In the genomic region with DNA sequence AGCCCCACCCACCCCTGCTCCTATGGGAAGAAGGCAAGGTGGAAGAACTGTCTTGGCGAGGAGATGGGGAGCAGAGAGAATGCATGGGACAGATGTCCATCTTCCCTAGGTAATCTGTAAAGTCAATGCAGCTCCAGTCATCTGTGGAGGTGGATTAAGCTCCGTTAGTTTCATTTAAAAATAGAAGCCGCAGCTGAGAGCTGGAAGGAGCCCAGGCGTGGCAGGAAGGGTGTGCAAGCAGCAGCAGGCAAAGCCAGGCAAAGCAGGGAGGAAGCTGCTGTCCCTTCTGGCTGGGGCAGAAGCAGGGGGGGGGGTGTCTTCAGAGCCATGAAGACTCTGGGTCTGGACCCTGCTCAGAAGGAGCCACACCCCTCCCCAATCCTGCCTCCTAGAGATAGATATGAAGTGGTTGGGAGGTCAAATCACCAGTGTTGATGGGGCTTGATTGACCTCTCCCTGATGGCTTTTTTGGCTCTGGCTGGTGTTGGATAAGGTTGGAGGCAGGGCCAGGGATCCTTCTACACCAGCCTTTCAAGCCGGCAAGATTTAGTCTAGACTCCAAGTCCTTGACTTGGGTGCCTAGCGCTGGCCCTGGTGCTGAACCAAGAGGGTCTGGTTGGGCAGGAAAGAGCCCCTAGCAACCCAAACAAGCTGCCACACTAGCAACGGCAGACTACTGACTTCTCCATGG, we compare ENCODE assay signal across 12 mouse cellular contexts. TPM values are rescaled to one million over a fixed set of nuclear protein-coding genes. Genes with fewer than 3 reads are reported as not detected.
DNase-seq lines count a peak whose midpoint lies in the region; ATAC-seq and TF ChIP-seq lines count a peak whose summit lies in the region.
"Had no signal": no experiment of that assay in that cellular context is flagged by ENCODE, and none has a peak within 500 bp of the region (broad histone marks: within the 10 kb centered on the region; RNA-seq: fewer than 3 reads in every experiment).

No protein-coding gene starts in this region.

- H3K36me3 ChIP-seq in liver, embryonic 12.5 days: no peaks in the 10 kb centered on the region
- no peaks in the 10 kb centered on the region for H3K36me3 ChIP-seq in liver, embryonic 11.5 days (ENCODE audit: control insufficient read depth, insufficient read depth, low read length)
- no peaks in the 10 kb centered on the region for H3K36me3 ChIP-seq in heart, adult 2 months (ENCODE audit: control insufficient read depth, insufficient read depth, low read length)
- H3K36me3 ChIP-seq: midbrain, embryonic 12.5 days had no signal

- WGBS in liver, embryonic 12.5 days (ENCODE audit: insufficient replicate concordance): 47% methylated on average over 7 of the region's 7 CpGs
- WGBS in liver, embryonic 11.5 days: 54% methylated on average over 7 of the region's 7 CpGs
- 22% methylated on average over 7 of the region's 7 CpGs for WGBS in heart, adult 2 months

- ATAC-seq in cerebellum, adult (ENCODE audit: insufficient number of reproducible peaks, low FRiP score, low TSS enrichment): no peak
- ATAC-seq in liver, embryonic 12.5 days: no peak
- no peak for ATAC-seq in liver, embryonic 11.5 days (replicated peaks; ENCODE audit: low FRiP score)
- ATAC-seq: forebrain, embryonic 14.5 days had no signal

- H3K9ac ChIP-seq in liver, embryonic 12.5 days: no peak overlapping the region
- no peak overlapping the region for H3K9ac ChIP-seq in liver, embryonic 11.5 days (ENCODE audit: low read depth, low read length)
- no peak overlapping the region for H3K9ac ChIP-seq in heart, adult 2 months (ENCODE audit: low read depth, low read length)
- H3K9ac ChIP-seq: midbrain, embryonic 12.5 days had no signal

- no peak overlapping the region for H3K4me3 ChIP-seq in liver, embryonic 12.5 days
- H3K4me3 ChIP-seq in liver, embryonic 11.5 days (ENCODE audit: low read depth, low read length): no peak overlapping the region
- H3K4me3 ChIP-seq in heart, adult 2 months: no peak overlapping the region
- H3K4me3 ChIP-seq: midbrain, embryonic 12.5 days had no signal

- no peak overlapping the region for H3K4me2 ChIP-seq in liver, embryonic 12.5 days
- H3K4me2 ChIP-seq in liver, embryonic 11.5 days: no peak overlapping the region
- H3K4me2 ChIP-seq: midbrain, embryonic 12.5 days had no signal

- H3K79me2 ChIP-seq in heart, adult 2 months (replicated peaks; ENCODE audit: control insufficient read depth, insufficient read depth, low read length): no peaks in the 10 kb centered on the region

- no peaks in the 10 kb centered on the region for H3K9me3 ChIP-seq in liver, embryonic 12.5 days (replicated peaks)
- H3K9me3 ChIP-seq in liver, embryonic 11.5 days (ENCODE audit: control insufficient read depth, low read length): no peaks in the 10 kb centered on the region
- H3K9me3 ChIP-seq: midbrain, embryonic 12.5 days had no signal

- intact Hi-C loops in heart, adult 2 months (cut with DNase I): no loop called here

- no peak for TF ChIP-seq CTCF in heart, adult 2 months (IDR thresholded peaks at IDR 0.05)

- peaks cover 31% of the 10 kb centered on the region for H3K4me1 ChIP-seq in liver, embryonic 12.5 days
- peaks cover 16% of the 10 kb centered on the region for H3K4me1 ChIP-seq in liver, embryonic 11.5 days (replicated peaks; ENCODE audit: control insufficient read depth, insufficient read depth, low read length)
- peaks cover 13% of the 10 kb centered on the region for H3K4me1 ChIP-seq in heart, adult 2 months (ENCODE audit: control insufficient read depth, insufficient read depth, low read length)

- peak; percentile 36 to 38 for DNase-seq in cerebellum, postnatal 10 days
- DNase-seq in liver: peak; percentile 25
- DNase-seq in c-Kit-positive CD71-positive TER-119-positive erythroid progenitor cells, embryonic 14.5 days (ENCODE audit: low spot score): peak; percentile 77
- peak; percentile 64 for DNase-seq in liver, embryonic 11.5 days (ENCODE audit: low spot score)
- no peak for DNase-seq in heart, adult 2 months
- no peak for DNase-seq in cerebellum, adult 9-11 months
- DNase-seq: adrenal gland, adult 2 months; kidney, adult 8-10 months had no signal

- TF ChIP-seq POLR2A in heart, adult 2 months (IDR thresholded peaks at IDR 0.05; ENCODE audit: insufficient read depth, low read depth, low read length): no peak

- TF ChIP-seq EP300 in heart, adult 2 months (IDR thresholded peaks at IDR 0.05; ENCODE audit: insufficient read depth, low read depth, low read length): no peak

- peaks cover 32% of the 10 kb centered on the region for H3K27me3 ChIP-seq in liver, embryonic 12.5 days (replicated peaks)
- H3K27me3 ChIP-seq in liver, embryonic 11.5 days (replicated peaks; ENCODE audit: control insufficient read depth, insufficient read depth, low read length): no peaks in the 10 kb centered on the region
- H3K27me3 ChIP-seq in heart, adult 2 months (ENCODE audit: control insufficient read depth, insufficient read depth, low read length): no peaks in the 10 kb centered on the region
- H3K27me3 ChIP-seq: midbrain, embryonic 12.5 days had no signal

- no peak overlapping the region for H3K27ac ChIP-seq in liver, embryonic 12.5 days
- H3K27ac ChIP-seq in liver, embryonic 11.5 days (ENCODE audit: low read depth, low read length): no peak overlapping the region
- H3K27ac ChIP-seq in heart, adult 2 months: no peak overlapping the region
- H3K27ac ChIP-seq: midbrain, embryonic 12.5 days had no signal

RNA-seq across cellular contexts. Expression of a gene that starts 9.8 kb away (rescaled TPM):
- 0.36 TPM in 1 of 2 replicates, not detected in the other for polyA plus RNA-seq in liver, embryonic 12.5 days (2016; fragmentation: Nextera tagmentation; extraction: Ambion mirVana)
- 0.62 and 1.3 TPM in 2 replicates for polyA plus RNA-seq in liver, embryonic 11.5 days (2014; fragmentation: Nextera tagmentation; extraction: Ambion mirVana)
- not detected for total RNA-seq in heart, adult 2 months (2021)
- 0.62 TPM in 1 of 2 replicates, not detected in the other for polyA plus RNA-seq in heart, adult 2 months (2012; rRNA removed)
- polyA plus RNA-seq: adrenal gland, adult 2 months; midbrain, embryonic 12.5 days had no signal

RNA-seq across cellular contexts. Expression of a gene that starts 28.6 kb away (rescaled TPM):
- polyA plus RNA-seq in liver, embryonic 12.5 days (2016; fragmentation: Nextera tagmentation; extraction: Ambion mirVana): 0.45 and 0.49 TPM in 2 replicates
- 0.53 and 0.78 TPM in 2 replicates for polyA plus RNA-seq in liver, embryonic 11.5 days (2014; fragmentation: Nextera tagmentation; extraction: Ambion mirVana)
- 1 to 10 TPM; 5.1 to 5.4 TPM for total RNA-seq in heart, adult 2 months (2021)
- 11.3 and 12.0 TPM in 2 replicates for polyA plus RNA-seq in heart, adult 2 months (2012; rRNA removed)

RNA-seq across cellular contexts. Expression of a gene that starts 37.7 kb away (rescaled TPM):
- polyA plus RNA-seq in liver, embryonic 12.5 days (2016; fragmentation: Nextera tagmentation; extraction: Ambion mirVana): 55.1 and 57.2 TPM in 2 replicates
- 82.2 and 82.9 TPM in 2 replicates for polyA plus RNA-seq in liver, embryonic 11.5 days (2014; fragmentation: Nextera tagmentation; extraction: Ambion mirVana)
- 100 to 1,000 TPM; 545 to 681 TPM for total RNA-seq in heart, adult 2 months (2021)
- 823 and 843 TPM in 2 replicates for polyA plus RNA-seq in heart, adult 2 months (2012; rRNA removed)

RNA-seq across cellular contexts. Expression of a gene that starts 37.7 kb away (rescaled TPM):
- 80.9 and 83.4 TPM in 2 replicates for polyA plus RNA-seq in liver, embryonic 12.5 days (2016; fragmentation: Nextera tagmentation; extraction: Ambion mirVana)
- 94.8 and 99.5 TPM in 2 replicates for polyA plus RNA-seq in liver, embryonic 11.5 days (2014; fragmentation: Nextera tagmentation; extraction: Ambion mirVana)
- 10 to 100 TPM; 81.9 to 98.6 TPM for total RNA-seq in heart, adult 2 months (2021)
- 57.2 TPM in 2 replicates for polyA plus RNA-seq in heart, adult 2 months (2012; rRNA removed)

RNA-seq across cellular contexts. Expression of a gene that starts 55.0 kb away (rescaled TPM):
- 0.07 and 0.23 TPM in 2 replicates for polyA plus RNA-seq in liver, embryonic 12.5 days (2016; fragmentation: Nextera tagmentation; extraction: Ambion mirVana)
- polyA plus RNA-seq in liver, embryonic 11.5 days (2014; fragmentation: Nextera tagmentation; extraction: Ambion mirVana): not detected in 2 replicates
- total RNA-seq in heart, adult 2 months (2021): not detected
- polyA plus RNA-seq in heart, adult 2 months (2012; rRNA removed): 0.14 and 0.41 TPM in 2 replicates
- total RNA-seq: adrenal gland, adult 2 months had no signal
- polyA plus RNA-seq: forebrain, embryonic 14.5 days; midbrain, embryonic 12.5 days had no signal

Comparison
In these comparisons a context has a peak if more than half of its experiments do, and no peak if none do; other contexts are left out.
1. DNase-seq: peak in cerebellum, postnatal 10 days (2 of 2), liver (single experiment), c-Kit-positive CD71-positive TER-119-positive erythroid progenitor cells, embryonic 14.5 days (single experiment) and liver, embryonic 11.5 days (single experiment); none in heart, adult 2 months (0 of 2) and cerebellum, adult 9-11 months (single experiment).